Mouse (Mus musculus) CH12.LX (cell line): ENCODE data around the gene Mrpl54. TPM values are rescaled to one million over a fixed set of nuclear protein-coding genes. Genes with fewer than 3 reads are reported as not detected.

Experiments
- DNase-seq: peaks from one replicate; pipeline ENCODE4 v3.0.0-alpha.2; 2013; ENCODE audit errors: extremely low read depth
- H3K27ac ChIP-seq: 2 replicates; pipeline ENCODE4 v1.5.1; 2012; ENCODE audit warnings: low read depth, mild to moderate bottlenecking, control low read depth, moderate library complexity; ENCODE audit not compliant: insufficient read depth
- H3K27me3 ChIP-seq: replicated peaks from 2 replicates; pipeline ENCODE3; 2012; ENCODE audit warnings: inconsistent platforms
- H3K36me3 ChIP-seq, 2 experiments: replicated peaks in 1 of 2; 2 replicates each; pipeline versions ENCODE3 to v1.6.1; 2012; ENCODE audit warnings: inconsistent platforms in 1 of 2, low read length in 1 of 2, mild to moderate bottlenecking in 1 of 2, mixed read lengths in 1 of 2, moderate library complexity in 1 of 2; ENCODE audit not compliant: control insufficient read depth in 1 of 2, insufficient read depth in 1 of 2
- H3K4me1 ChIP-seq, 2 experiments: 2 replicates each; pipeline ENCODE4 v1.6.1; 2012; ENCODE audit warnings: inconsistent platforms in 1 of 2, moderate library complexity in 1 of 2; ENCODE audit not compliant: insufficient read depth in 2 of 2, control insufficient read depth in 1 of 2
- H3K4me2 ChIP-seq: 2 replicates; pipeline ENCODE4 v1.6.1; 2012; ENCODE audit warnings: low read depth, mild to moderate bottlenecking, control low read depth; ENCODE audit not compliant: poor library complexity, insufficient read depth, severe bottlenecking
- H3K4me3 ChIP-seq, 3 experiments: fragments of 150-350 bp in 1 of 3; sonication (generic) in 1 of 3; replicated peaks in 1 of 3; 2 replicates each; pipeline versions ENCODE3 to v1.5.1; 2011 to 2012; ENCODE audit warnings: low read depth in 2 of 3, low read length in 2 of 3, mild to moderate bottlenecking in 2 of 3, moderate library complexity in 2 of 3, control low read depth in 1 of 3, improper control_type of control experiment in 1 of 3, inconsistent platforms in 1 of 3, mixed read lengths in 1 of 3; ENCODE audit not compliant: poor library complexity in 1 of 3
- H3K79me2 ChIP-seq: replicated peaks from 2 replicates; pipeline ENCODE4 v1.6.1; 2012; ENCODE audit warnings: mild to moderate bottlenecking, moderate library complexity; ENCODE audit not compliant: control insufficient read depth, poor library complexity, insufficient read depth, severe bottlenecking; ENCODE audit errors: extremely low read depth
- H3K9ac ChIP-seq: 2 replicates; pipeline ENCODE4 v1.6.1; 2012; ENCODE audit warnings: low read depth, mild to moderate bottlenecking, control low read depth, moderate library complexity; ENCODE audit not compliant: insufficient read depth
- H3K9me3 ChIP-seq: replicated peaks from 2 replicates; pipeline ENCODE3; 2012; ENCODE audit warnings: low read length, inconsistent platforms, mixed read lengths
- BHLHE40 ChIP-seq: IDR thresholded peaks from 2 replicates; pipeline ENCODE4 v1.6.1; 2011; ENCODE audit warnings: mild to moderate bottlenecking, low read depth, low read length, improper control_type of control experiment
- CHD1 ChIP-seq: IDR thresholded peaks from 2 replicates; pipeline ENCODE4 v1.6.1; 2012; ENCODE audit warnings: low read depth, low read length, improper control_type of control experiment, inconsistent platforms
- E2F4 ChIP-seq: IDR thresholded peaks from 2 replicates; pipeline ENCODE4 v1.6.1; 2011; ENCODE audit warnings: low read depth, low read length, improper control_type of control experiment; ENCODE audit not compliant: insufficient replicate concordance
- EP300 ChIP-seq: IDR thresholded peaks from 2 replicates; pipeline ENCODE4 v1.6.1; 2011; ENCODE audit warnings: low read length, improper control_type of control experiment
- ETS1 ChIP-seq: conservative IDR thresholded peaks from 2 replicates; pipeline ENCODE4 v1.6.1; 2012; ENCODE audit warnings: low read depth, mild to moderate bottlenecking, inconsistent platforms, low read length, improper control_type of control experiment, moderate library complexity
- HCFC1 ChIP-seq: IDR thresholded peaks from 2 replicates; pipeline ENCODE4 v1.6.1; 2012; ENCODE audit warnings: low read depth, mild to moderate bottlenecking, inconsistent platforms, low read length, improper control_type of control experiment
- IRF4 ChIP-seq: IDR thresholded peaks from 2 replicates; pipeline ENCODE4 v1.6.1; 2014; ENCODE audit warnings: low read depth, mild to moderate bottlenecking, inconsistent platforms, low read length, improper control_type of control experiment
- MAFK ChIP-seq: IDR thresholded peaks from 2 replicates; pipeline ENCODE4 v1.6.1; 2011; ENCODE audit warnings: low read length, improper control_type of control experiment; ENCODE audit not compliant: insufficient replicate concordance
- MAX ChIP-seq: IDR thresholded peaks from 2 replicates; pipeline ENCODE4 v1.6.1; 2011; ENCODE audit warnings: low read length, improper control_type of control experiment
- MAZ ChIP-seq: IDR thresholded peaks from 2 replicates; pipeline ENCODE4 v1.6.1; 2012; ENCODE audit warnings: low read depth, mild to moderate bottlenecking, inconsistent platforms, low read length, improper control_type of control experiment, moderate library complexity
- POLR2AphosphoS2 ChIP-seq: IDR thresholded peaks from 2 replicates; pipeline ENCODE4 v1.6.1; 2011; ENCODE audit warnings: low read depth, low read length, improper control_type of control experiment
- RAD21 ChIP-seq: IDR thresholded peaks from 2 replicates; pipeline ENCODE4 v1.6.1; 2011; ENCODE audit warnings: low read depth, mild to moderate bottlenecking, low read length, improper control_type of control experiment, moderate library complexity
- UBTF ChIP-seq: IDR thresholded peaks from 2 replicates; pipeline ENCODE4 v1.6.1; 2012; ENCODE audit warnings: low read depth, mild to moderate bottlenecking, inconsistent platforms, low read length, improper control_type of control experiment, moderate library complexity
- USF2 ChIP-seq: conservative IDR thresholded peaks from 2 replicates; pipeline ENCODE4 v1.6.1; 2011; ENCODE audit warnings: low read depth, low read length, improper control_type of control experiment
- ZC3H11A ChIP-seq: IDR thresholded peaks from 2 replicates; pipeline ENCODE4 v1.6.1; 2012; ENCODE audit warnings: low read depth, mild to moderate bottlenecking, inconsistent platforms, low read length, improper control_type of control experiment
- ZMIZ1 ChIP-seq: IDR thresholded peaks from 2 replicates; pipeline ENCODE4 v1.6.1; 2012; ENCODE audit warnings: low read depth, mild to moderate bottlenecking, inconsistent platforms, low read length, improper control_type of control experiment
- dilution Hi-C: fragments of 300-500 bp; cut with MboI; formaldehyde crosslinking; loops from 2 replicates; pipeline ENCODE4 v1.14.3; 2020; ENCODE audit warnings: low sequenced_read_pairs; ENCODE audit not compliant: extremely low pct_unique_long_range_greater_than_20kb, extremely low pct_ligation_motif_present
- in situ Hi-C: fragments of 300-500 bp; cut with MboI; formaldehyde crosslinking; loops from 3 replicates; pipeline ENCODE4 v1.14.3; 2019; ENCODE audit warnings: low sequenced_read_pairs, low pct_ligation_motif_present, low pct_unique_long_range_greater_than_20kb, mixed read lengths
- polyA plus RNA-seq: library from polyadenylated mRNA; unstranded; fragments of >175 nt; gene quantifications from 2 replicates; pipeline ENCODE4 v1.2.1, GENCODE M21; 2012; ENCODE audit warnings: low read depth; ENCODE audit not compliant: insufficient read length
- total RNA-seq, 2 experiments: library from RNA; depleted of rRNA; stranded (reverse); fragments of 300-350 nt in 1 of 2; fragments of >200 nt in 1 of 2; gene quantifications; 2 replicates each; pipeline ENCODE4 v1.2.3; 2012 to 2014

Gene Mrpl54
- total and polyA plus RNA-seq, 3 experiments: 104 to 167 (median 128) TPM

DNA sequence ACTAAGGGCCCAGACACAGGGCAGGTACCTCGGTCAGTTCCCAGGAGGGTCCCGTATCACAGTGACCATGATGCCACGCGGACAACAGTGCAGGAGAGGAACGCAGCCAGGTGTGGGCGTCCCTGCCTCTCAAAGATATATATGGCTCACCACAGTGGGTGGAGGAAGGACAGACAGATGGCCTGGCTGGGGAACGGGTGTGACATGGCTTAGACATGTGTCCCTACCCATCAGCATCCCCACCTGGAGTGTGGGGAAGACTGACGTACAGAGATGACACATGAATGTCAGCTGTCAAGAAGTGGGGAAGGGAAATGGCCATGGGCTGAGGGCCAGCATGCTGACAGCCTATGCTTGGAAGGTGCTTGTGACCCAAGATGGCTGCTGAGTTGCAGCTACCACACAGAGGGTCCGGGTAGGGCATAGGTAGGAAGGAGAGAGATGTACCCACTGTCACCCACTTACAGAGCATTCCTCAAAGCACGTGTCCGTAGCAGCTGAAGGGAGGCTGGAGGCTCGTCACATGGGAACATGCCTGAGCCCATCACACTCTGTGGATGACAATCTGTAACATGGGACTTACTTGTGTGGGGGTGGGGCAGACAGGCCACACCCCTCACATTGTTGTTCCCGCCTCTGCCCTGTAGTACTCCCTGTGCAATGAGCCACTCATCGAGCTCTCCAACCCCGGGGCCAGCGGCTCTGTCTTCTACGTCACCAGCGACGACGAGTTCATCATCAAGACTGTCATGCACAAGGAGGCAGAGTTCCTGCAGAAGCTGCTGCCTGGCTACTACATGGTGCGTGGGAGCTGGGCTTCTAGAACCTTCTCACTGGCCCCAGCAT, 40.3 kb upstream of the Mrpl54 start:
- TF ChIP-seq ETS1: peak; percentile 30; the same call in 1 of the 2 replicates
- no peak for TF ChIP-seq UBTF
- TF ChIP-seq MAZ: no peak
- no peak for TF ChIP-seq HCFC1
- no peak overlapping the region for H3K4me2 ChIP-seq
- in situ Hi-C loops: no loop called here
- H3K27me3 ChIP-seq: no peaks in the 10 kb centered on the region
- H3K9me3 ChIP-seq: no peaks in the 10 kb centered on the region
- H3K9ac ChIP-seq: no peak overlapping the region
- no peak overlapping the region for H3K27ac ChIP-seq
- peaks cover 61 to 75% of the 10 kb centered on the region in 2 experiments for H3K36me3 ChIP-seq
- no peak for DNase-seq
- H3K4me1 ChIP-seq: peaks cover 21 to 70% of the 10 kb centered on the region in 2 experiments
- H3K4me3 ChIP-seq: no peak overlapping the region
- peaks cover 12% of the 10 kb centered on the region for H3K79me2 ChIP-seq
- dilution Hi-C loops: no loop called here

DNA sequence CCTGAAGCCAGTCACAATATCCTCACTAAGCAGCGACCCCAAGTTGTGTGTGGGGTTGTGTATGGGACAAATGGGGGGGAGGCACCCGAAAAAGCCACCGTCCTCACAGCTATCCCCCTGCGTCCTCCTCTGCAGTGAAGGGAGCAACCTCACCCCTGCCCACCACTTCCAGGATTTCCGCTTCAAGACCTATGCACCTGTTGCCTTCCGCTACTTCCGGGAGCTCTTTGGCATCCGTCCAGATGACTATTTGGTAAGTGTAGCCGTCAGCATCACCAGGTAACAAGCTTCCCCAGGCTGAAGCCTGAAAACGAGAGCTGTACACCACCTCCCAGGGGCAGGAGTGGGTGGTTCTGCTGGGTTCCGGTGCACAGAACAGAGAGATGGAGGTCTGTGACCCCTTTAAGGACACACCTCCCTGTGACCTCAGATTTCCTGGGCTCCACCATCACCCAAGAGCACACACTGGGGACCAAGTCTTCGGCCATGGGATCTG, 39.5 kb upstream of the Mrpl54 start:
- dilution Hi-C loops (no loop called here), in situ Hi-C loops (no loop called here)
- Histone ChIP-seq H3K36me3 (peaks cover 53 to 71% of the 10 kb centered on the region in 2 experiments), H3K27ac (no peak overlapping the region), H3K9me3 (no peaks in the 10 kb centered on the region), H3K27me3 (no peaks in the 10 kb centered on the region), H3K4me2 (no peak overlapping the region), H3K9ac (no peak overlapping the region), H3K4me1 (peaks cover 26 to 78% of the 10 kb centered on the region in 2 experiments), H3K4me3 (no peak overlapping the region), H3K79me2 (peaks cover 16% of the 10 kb centered on the region)
- DNase-seq: no peak
- TF ChIP-seq POLR2AphosphoS2 (no peak), ETS1 (no peak), USF2 (no peak), BHLHE40 (no peak)

- peaks cover 31 to 84% of the 10 kb centered on the region in 2 experiments for H3K4me1 ChIP-seq
- H3K27ac ChIP-seq: no peak overlapping the region
- H3K4me3 ChIP-seq: no peak overlapping the region
- no peak overlapping the region for H3K9ac ChIP-seq
- no peak for TF ChIP-seq ZC3H11A
- no peak for TF ChIP-seq CHD1
- TF ChIP-seq EP300: no peak
- TF ChIP-seq MAFK: no peak
- TF ChIP-seq ZMIZ1: no peak
- no peak for TF ChIP-seq MAX
- no peak for TF ChIP-seq E2F4
- no peak for TF ChIP-seq IRF4
- no peak for TF ChIP-seq RAD21
- TF ChIP-seq HCFC1: no peak
- peaks cover 19% of the 10 kb centered on the region for H3K79me2 ChIP-seq
- no peak overlapping the region for H3K4me2 ChIP-seq
- no peaks in the 10 kb centered on the region for H3K9me3 ChIP-seq
- peaks cover 47 to 66% of the 10 kb centered on the region in 2 experiments for H3K36me3 ChIP-seq
- no peaks in the 10 kb centered on the region for H3K27me3 ChIP-seq
- dilution Hi-C loops (no loop called here), in situ Hi-C loops (no loop called here)
- no peak for DNase-seq
These were observed 38.9 kb upstream of the Mrpl54 start for GRCm38 (mm10) chr10:81305663-81306062.
